Mouse (Mus musculus) ovary, postnatal 14 days (tissue): ENCODE data around the gene Colgalt2.

Experiments
- DNase-seq: peaks from one replicate; pipeline ENCODE4 v3.0.0; 2022; ENCODE audit warnings: low spot score

Gene Colgalt2

GRCm38 (mm10) chr1:152490842-152491241 is 91.2 kb downstream of the Colgalt2 start:
- DNase-seq: no peak

GRCm38 (mm10) chr1:152492258-152492657 is 92.6 kb downstream of the Colgalt2 start:
- DNase-seq: no peak

- DNase-seq: no peak
Observed at GRCm38 (mm10) chr1:152496831-152497230, 97.2 kb downstream of the Colgalt2 start.

- no peak for DNase-seq
Observed at GRCm38 (mm10) chr1:152497581-152497980, 98.0 kb downstream of the Colgalt2 start.

- no peak for DNase-seq
Observed at GRCm38 (mm10) chr1:152499802-152500201, 100.2 kb downstream of the Colgalt2 start.

GRCm38 (mm10) chr1:152506175-152506574 is 106.5 kb downstream of the Colgalt2 start:
- DNase-seq: no peak

GRCm38 (mm10) chr1:152506726-152507125 is 107.1 kb downstream of the Colgalt2 start:
- DNase-seq: no peak

- no peak for DNase-seq
Observed at GRCm38 (mm10) chr1:152508481-152509220, 109.0 kb downstream of the Colgalt2 start.

GRCm38 (mm10) chr1:152511237-152511636 is 111.6 kb downstream of the Colgalt2 start:
- DNase-seq: no peak

GRCm38 (mm10) chr1:152514256-152514655 is 114.6 kb downstream of the Colgalt2 start:
- no peak for DNase-seq

GRCm38 (mm10) chr1:152517057-152517570 is 117.5 kb downstream of the Colgalt2 start:
- DNase-seq: no peak

- DNase-seq: no peak
Observed at GRCm38 (mm10) chr1:152518971-152519370, 119.3 kb downstream of the Colgalt2 start.

GRCm38 (mm10) chr1:152520798-152521575 is 121.4 kb downstream of the Colgalt2 start:
- peak; percentile 46 for DNase-seq

GRCm38 (mm10) chr1:152522226-152522625 is 122.6 kb downstream of the Colgalt2 start:
- no peak for DNase-seq

GRCm38 (mm10) chr1:152523292-152523691 is 123.7 kb downstream of the Colgalt2 start:
- DNase-seq: no peak

- no peak for DNase-seq
Observed at GRCm38 (mm10) chr1:152524098-152524892, 124.7 kb downstream of the Colgalt2 start.

GRCm38 (mm10) chr1:152524987-152525648 is 125.5 kb downstream of the Colgalt2 start:
- DNase-seq: peak; percentile 64

- no peak for DNase-seq
Observed at GRCm38 (mm10) chr1:152526154-152526553, 126.5 kb downstream of the Colgalt2 start.

GRCm38 (mm10) chr1:152528214-152528613 is 128.6 kb downstream of the Colgalt2 start:
- DNase-seq: no peak

- no peak for DNase-seq
Observed at GRCm38 (mm10) chr1:152528778-152529177, 129.1 kb downstream of the Colgalt2 start.

GRCm38 (mm10) chr1:152531498-152531897 is 131.9 kb downstream of the Colgalt2 start:
- no peak for DNase-seq

- no peak for DNase-seq
Observed at GRCm38 (mm10) chr1:152534531-152534930, 134.9 kb downstream of the Colgalt2 start.
